Mouse (Mus musculus): ENCODE measurements around the gene 5031410I06Rik. TPM values are rescaled to one million over a fixed set of nuclear protein-coding genes. Genes with fewer than 3 reads are reported as not detected.

5031410I06Rik gene
- polyA plus RNA-seq (2012) = 0.01 TPM in 1 of 2 replicates, not detected in the other

DNA sequence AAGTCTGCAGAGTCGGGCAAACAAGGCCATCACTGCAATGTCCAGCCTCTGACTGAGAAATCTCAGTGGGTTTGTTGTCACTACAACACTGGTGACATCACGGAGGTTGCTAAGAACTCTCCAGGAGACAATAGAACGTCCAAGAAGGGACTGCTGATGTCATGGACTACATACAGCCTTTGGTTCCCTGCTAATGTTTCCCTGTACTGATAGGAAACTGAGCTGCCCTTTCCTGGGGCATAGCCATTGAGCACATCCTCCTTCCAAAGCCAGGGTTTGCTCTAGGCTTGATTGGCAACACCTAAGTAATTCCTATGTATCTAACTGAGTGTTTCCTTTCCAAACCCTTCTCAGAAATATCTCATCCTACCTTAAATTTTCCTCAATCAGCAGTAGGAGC is at the start of gene 5031410I06Rik:
5031410I06Rik (minus strand) TSS at position 101 of the 400 bp plus-strand sequence.

DNA sequence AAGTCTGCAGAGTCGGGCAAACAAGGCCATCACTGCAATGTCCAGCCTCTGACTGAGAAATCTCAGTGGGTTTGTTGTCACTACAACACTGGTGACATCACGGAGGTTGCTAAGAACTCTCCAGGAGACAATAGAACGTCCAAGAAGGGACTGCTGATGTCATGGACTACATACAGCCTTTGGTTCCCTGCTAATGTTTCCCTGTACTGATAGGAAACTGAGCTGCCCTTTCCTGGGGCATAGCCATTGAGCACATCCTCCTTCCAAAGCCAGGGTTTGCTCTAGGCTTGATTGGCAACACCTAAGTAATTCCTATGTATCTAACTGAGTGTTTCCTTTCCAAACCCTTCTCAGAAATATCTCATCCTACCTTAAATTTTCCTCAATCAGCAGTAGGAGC is 16.2 kb upstream of the 5031410I06Rik start, which contains the start of gene Gm10220:
Gm10220 (minus strand) TSS at position 101 of the 400 bp plus-strand sequence.

DNA sequence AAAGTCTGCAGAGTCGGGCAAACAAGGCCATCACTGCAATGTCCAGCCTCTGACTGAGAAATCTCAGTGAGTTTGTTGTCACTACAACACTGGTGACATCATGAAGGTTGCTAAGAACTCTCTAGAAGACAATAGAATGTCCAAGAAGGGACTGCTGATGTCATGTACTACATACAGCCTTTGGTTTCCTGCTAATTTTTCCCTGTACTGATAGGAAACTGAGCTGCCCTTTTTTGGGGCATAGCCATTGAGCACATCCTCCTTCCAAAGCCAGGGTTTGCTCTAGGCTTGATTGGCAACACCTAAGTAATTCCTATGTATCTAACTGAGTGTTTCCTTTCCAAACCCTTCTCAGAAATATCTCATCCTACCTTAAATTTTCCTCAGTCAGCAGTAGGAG is 16.0 kb downstream of the 5031410I06Rik start, which contains the start of gene Gm10471:
Gm10471 (minus strand) TSS at position 101 of the 400 bp plus-strand sequence.

DNA sequence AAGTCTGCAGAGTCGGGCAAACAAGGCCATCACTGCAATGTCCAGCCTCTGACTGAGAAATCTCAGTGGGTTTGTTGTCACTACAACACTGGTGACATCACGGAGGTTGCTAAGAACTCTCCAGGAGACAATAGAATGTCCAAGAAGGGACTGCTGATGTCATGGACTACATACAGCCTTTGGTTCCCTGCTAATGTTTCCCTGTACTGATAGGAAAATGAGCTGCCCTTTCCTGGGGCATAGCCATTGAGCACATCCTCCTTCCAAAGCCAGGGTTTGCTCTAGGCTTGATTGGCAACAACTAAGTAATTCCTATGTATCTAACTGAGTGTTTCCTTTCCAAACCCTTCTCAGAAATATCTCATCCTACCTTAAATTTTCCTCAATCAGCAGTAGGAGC is 46.7 kb downstream of the 5031410I06Rik start, which contains the start of gene Gm7347:
Gm7347 (minus strand) TSS at position 101 of the 400 bp plus-strand sequence.

Other genes starting within 250 kb of the 5031410I06Rik start
- gene Gm21663, start 163.0 kb downstream of the 5031410I06Rik start, polyA plus RNA-seq (2012) = 0.02 TPM in 1 of 2 replicates, not detected in the other
- gene Gm21671, start 150.9 kb downstream of the 5031410I06Rik start, polyA plus RNA-seq (2012) = not detected in 2 replicates
- gene Gm21680, start 132.7 kb downstream of the 5031410I06Rik start, polyA plus RNA-seq (2012) = not detected in 2 replicates
- not detected in 2 replicates for gene Gm21698, start 116.7 kb downstream of the 5031410I06Rik start, polyA plus RNA-seq (2012)
- gene Gm1979, start 100.6 kb downstream of the 5031410I06Rik start, polyA plus RNA-seq (2012) = not detected in 2 replicates
- not detected in 2 replicates for gene Gm5862, start 82.4 kb downstream of the 5031410I06Rik start, polyA plus RNA-seq (2012)
- not detected in 2 replicates for gene Speer4a, start 65.8 kb downstream of the 5031410I06Rik start, polyA plus RNA-seq (2012)
- not detected in 2 replicates for gene Gm7347, start 46.8 kb downstream of the 5031410I06Rik start, polyA plus RNA-seq (2012)
- not detected in 2 replicates for gene Gm10471, start 16.1 kb downstream of the 5031410I06Rik start, polyA plus RNA-seq (2012)
- not detected in 2 replicates for gene Gm10220, start 16.1 kb upstream of the 5031410I06Rik start, polyA plus RNA-seq (2012)
- not detected in 2 replicates for gene Gm7361, start 152.3 kb upstream of the 5031410I06Rik start, polyA plus RNA-seq (2012)